Mouse (Mus musculus) frontal cortex, postnatal 36 days (tissue): ENCODE data around the gene Hadhb.

Experiments used
- DNase-seq, 2 experiments: peaks; one replicate each; pipeline ENCODE4 v3.0.0; 2022; ENCODE audit warnings: low spot score in 2 of 2

Hadhb gene

GRCm38 (mm10) chr5:30233979-30234378 lies 78.9 kb downstream of the Hadhb start:
- DNase-seq: no peak
